ENCODE assay signal across 26 mouse cellular contexts in genomic region chr8:11762048-11762447, GRCm38 (mm10). TPM values are rescaled to one million over a fixed set of nuclear protein-coding genes. Genes with fewer than 3 reads are reported as not detected.
DNase-seq lines count a peak whose midpoint lies in the region; TF ChIP-seq lines count a peak whose summit lies in the region.
"Had no signal": no experiment of that assay in that cellular context is flagged by ENCODE, and none has a peak within 500 bp of the region (broad histone marks: within the 10 kb centered on the region; RNA-seq: fewer than 3 reads in every experiment).

No protein-coding gene starts in this region.

- DNase-seq in layer of hippocampus, adult 2 months (ENCODE audit: low spot score in 2 of 2): no peak
- DNase-seq in layer of hippocampus, adult 9-11 months: no peak
- DNase-seq in cerebellum, adult 11 months: peak; percentile 77
- DNase-seq in cerebellum, adult 8-10 months: peak; percentile 77
- peak; percentile 82 to 83 for DNase-seq in cerebellum, postnatal 36 days
- DNase-seq in kidney, adult 2 months: no peak
- DNase-seq in lung, adult 2 months: no peak
- DNase-seq: adrenal gland, adult 8-10 months; B cell, adult 2 months; gastrocnemius, postnatal 14 days; heart, adult 18-20 months; heart, postnatal 36 days; kidney, adult 9 months; kidney, postnatal 14 days; layer of hippocampus, postnatal 36 days; liver; right cerebral cortex, postnatal 4 days; thymus, postnatal 14 days had no signal

- H3K27me3 ChIP-seq in kidney, adult 2 months (replicated peaks; ENCODE audit: control insufficient read depth, insufficient read depth, low read length): no peaks in the 10 kb centered on the region
- H3K27me3 ChIP-seq: CH12.LX; embryonic facial prominence, embryonic 12.5 days; forebrain, embryonic 13.5 days; intestine, embryonic 15.5 days; liver, embryonic 15.5 days; Patski had no signal

- WGBS in kidney, adult 2 months: 79% methylated on average over 5 of the region's 5 CpGs
- WGBS in lung, adult 2 months: 75% methylated on average over 5 of the region's 5 CpGs

- TF ChIP-seq CTCF in layer of hippocampus, adult 2 months (conservative IDR thresholded peaks at IDR 0.05): no peak
- TF ChIP-seq CTCF in kidney, adult 2 months (conservative IDR thresholded peaks at IDR 0.05; ENCODE audit: insufficient read depth, insufficient read length, low read depth, low read length): no peak
- TF ChIP-seq CTCF in lung, adult 2 months (IDR thresholded peaks at IDR 0.05; ENCODE audit: insufficient read depth, low read length): no peak

- H3K27ac ChIP-seq in layer of hippocampus, adult 2 months: peak overlapping the region; percentile 85
- H3K27ac ChIP-seq in kidney, adult 2 months (ENCODE audit: insufficient read depth, low read depth, low read length): no peak overlapping the region
- H3K27ac ChIP-seq: embryonic facial prominence, embryonic 12.5 days; forebrain, embryonic 13.5 days; intestine, embryonic 15.5 days; limb, embryonic 10.5 days; liver, embryonic 15.5 days; macrophage had no signal

- H3K36me3 ChIP-seq in kidney, adult 2 months (ENCODE audit: control insufficient read depth, insufficient read depth, low read length): no peaks in the 10 kb centered on the region
- H3K36me3 ChIP-seq: embryonic facial prominence, embryonic 12.5 days; intestine, embryonic 15.5 days; liver, embryonic 15.5 days had no signal

- H3K4me1 ChIP-seq in kidney, adult 2 months (ENCODE audit: control insufficient read depth, insufficient read depth, low read length): peaks cover 5% of the 10 kb centered on the region; the same call in 1 of the 2 replicates
- H3K4me1 ChIP-seq in lung, adult 2 months (ENCODE audit: control insufficient read depth, insufficient read depth, low read length): peaks cover 5% of the 10 kb centered on the region; the same call in 1 of the 2 replicates

- no peak overlapping the region for H3K4me3 ChIP-seq in layer of hippocampus, adult 2 months
- H3K4me3 ChIP-seq in kidney, adult 2 months (ENCODE audit: insufficient read depth, low read depth, low read length): no peak overlapping the region
- no peak overlapping the region for H3K4me3 ChIP-seq in lung, adult 2 months (replicated peaks; ENCODE audit: extremely low read depth, low read depth, low read length)
- H3K4me3 ChIP-seq: embryonic facial prominence, embryonic 12.5 days; forebrain, embryonic 13.5 days; intestine, embryonic 15.5 days; limb, embryonic 10.5 days; liver, embryonic 15.5 days had no signal

- no peak for TF ChIP-seq POLR2A in kidney, adult 2 months (IDR thresholded peaks at IDR 0.05; ENCODE audit: low read depth, low read length)
- TF ChIP-seq POLR2A in lung, adult 2 months (IDR thresholded peaks at IDR 0.05; ENCODE audit: borderline replicate concordance, extremely low read depth, low read depth, low read length): no peak

RNA-seq across cellular contexts. Expression of gene Arhgef7, which starts 34.5 kb away (rescaled TPM):
- total RNA-seq in layer of hippocampus, adult 2 months (2021): 100 to 1,000 TPM; 120 to 123 TPM
- polyA plus RNA-seq in kidney, adult 2 months (2012; rRNA removed): 49.3 and 49.6 TPM in 2 replicates
- 50.9 and 56.2 TPM in 2 replicates for polyA plus RNA-seq in lung, adult 2 months (2012; rRNA removed)

Comparison
In these comparisons a context has a peak if more than half of its experiments do, and no peak if none do; other contexts are left out.
1. DNase-seq: peak in cerebellum, adult 11 months (single experiment), cerebellum, adult 8-10 months (single experiment) and cerebellum, postnatal 36 days (2 of 2); none in layer of hippocampus, adult 2 months (0 of 2), layer of hippocampus, adult 9-11 months (single experiment), kidney, adult 2 months (single experiment) and lung, adult 2 months (single experiment).